Mouse (Mus musculus): Measurements from ENCODE around the gene Npr1. TPM values are rescaled to one million over a fixed set of nuclear protein-coding genes. Genes with fewer than 3 reads are reported as not detected.

The Npr1 gene
- polyA plus RNA-seq, 1 experiment: 16.1 TPM

- DNase-seq (ENCODE audit: low read depth in 1 of 2, low spot score in 2 of 2): no peak
- no peaks in the 10 kb centered on the region for H3K4me1 ChIP-seq (ENCODE audit: control insufficient read depth, insufficient read depth, insufficient read length)
- H3K36me3 ChIP-seq (ENCODE audit: control insufficient read depth, insufficient read depth, low read length): peaks cover 47% of the 10 kb centered on the region
- TF ChIP-seq POLR2A (IDR thresholded peaks at IDR 0.05; ENCODE audit: low read depth, low read length): no peak
- TF ChIP-seq CTCF (IDR thresholded peaks at IDR 0.05; ENCODE audit: extremely low read depth, insufficient read depth, insufficient read length, insufficient replicate concordance): no peak
- no peaks in the 10 kb centered on the region for H3K27me3 ChIP-seq (ENCODE audit: control insufficient read depth, insufficient read depth, low read length)
- 90% methylated on average over 5 of the region's 5 CpGs for WGBS
- H3K4me3 ChIP-seq (ENCODE audit: extremely low read depth, insufficient read depth, insufficient read length): no peak overlapping the region
- H3K27ac ChIP-seq (ENCODE audit: insufficient read depth, low read length): no peak overlapping the region
These were observed 21.3 kb upstream of the Npr1 start for GRCm38 (mm10) chr3:90486998-90487397.

GRCm38 (mm10) chr3:90475831-90476611 is 10.4 kb upstream of the Npr1 start, which contains the start of gene Ilf2:
Gene Ilf2, plus strand, starts transcription at chr3:90476126.
- Histone ChIP-seq H3K27me3 (ENCODE audit: control insufficient read depth, insufficient read depth, low read length) (no peaks in the 10 kb centered on the region), H3K4me3 (ENCODE audit: extremely low read depth, insufficient read depth, insufficient read length) (peak within 1 kb of the TSS; percentile 80), H3K4me1 (ENCODE audit: control insufficient read depth, insufficient read depth, insufficient read length) (no peaks in the 10 kb centered on the region; the same call in 1 of the 2 replicates), H3K27ac (ENCODE audit: insufficient read depth, low read length) (peak within 1 kb of the TSS; percentile 56), H3K36me3 (ENCODE audit: control insufficient read depth, insufficient read depth, low read length) (peaks cover 2% of the 10 kb centered on the region; the same call in 1 of the 2 replicates)
- DNase-seq (ENCODE audit: low read depth in 1 of 2, low spot score in 2 of 2): peak; percentile 91 to 95
- under 1% methylated on average over 45 of the region's 45 CpGs for WGBS
- TF ChIP-seq CTCF (IDR thresholded peaks at IDR 0.05; ENCODE audit: extremely low read depth, insufficient read depth, insufficient read length, insufficient replicate concordance) (peak; percentile 18; the same call in 1 of the 2 replicates), POLR2A (IDR thresholded peaks at IDR 0.05; ENCODE audit: low read depth, low read length) (peak; percentile 35)

DNA sequence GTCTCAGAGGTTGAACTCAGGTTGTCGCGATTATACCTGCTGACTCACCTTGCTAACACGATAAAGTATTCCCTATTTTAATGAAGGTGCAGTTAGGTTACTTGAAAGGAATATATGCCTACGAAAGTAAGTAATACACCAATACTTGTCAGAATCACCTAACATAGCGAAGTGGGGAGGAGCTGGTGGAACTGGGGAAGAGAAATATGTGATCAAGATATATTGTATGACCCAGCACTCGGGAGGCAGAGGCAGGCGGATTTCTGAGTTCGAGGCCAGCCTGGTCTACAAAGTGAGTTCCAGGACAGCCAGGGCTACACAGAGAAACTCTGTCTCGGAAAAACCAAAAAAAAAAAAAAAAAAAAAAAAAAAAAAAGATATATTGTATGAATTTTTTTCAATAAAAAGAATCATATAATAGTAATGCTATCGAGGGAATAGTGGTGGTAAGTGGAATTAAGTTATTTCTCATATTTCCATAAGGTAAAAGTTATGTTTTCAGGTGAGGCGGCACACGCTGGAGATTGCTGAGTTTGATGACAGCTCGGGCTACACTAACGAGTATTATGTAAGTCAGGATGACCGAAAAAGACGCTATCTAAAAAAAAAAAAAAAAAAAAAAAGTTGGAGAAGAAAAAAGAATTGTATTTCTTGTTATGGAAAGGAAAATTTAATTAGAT is 9.6 kb upstream of the Npr1 start:
- DNase-seq (ENCODE audit: low read depth in 1 of 2, low spot score in 2 of 2): no peak
- Histone ChIP-seq H3K27ac (ENCODE audit: insufficient read depth, low read length) (no peak overlapping the region), H3K4me3 (ENCODE audit: extremely low read depth, insufficient read depth, insufficient read length) (0 out of 2 replicates have a peak overlapping the region, but pooled peaks have one; percentile 12), H3K36me3 (ENCODE audit: control insufficient read depth, insufficient read depth, low read length) (no peaks in the 10 kb centered on the region), H3K27me3 (ENCODE audit: control insufficient read depth, insufficient read depth, low read length) (no peaks in the 10 kb centered on the region), H3K4me1 (ENCODE audit: control insufficient read depth, insufficient read depth, insufficient read length) (no peaks in the 10 kb centered on the region; the same call in 1 of the 2 replicates)
- TF ChIP-seq POLR2A (IDR thresholded peaks at IDR 0.05; ENCODE audit: low read depth, low read length) (no peak), CTCF (IDR thresholded peaks at IDR 0.05; ENCODE audit: extremely low read depth, insufficient read depth, insufficient read length, insufficient replicate concordance) (no peak)
- WGBS: 34% methylated on average over 16 of the region's 16 CpGs

DNA sequence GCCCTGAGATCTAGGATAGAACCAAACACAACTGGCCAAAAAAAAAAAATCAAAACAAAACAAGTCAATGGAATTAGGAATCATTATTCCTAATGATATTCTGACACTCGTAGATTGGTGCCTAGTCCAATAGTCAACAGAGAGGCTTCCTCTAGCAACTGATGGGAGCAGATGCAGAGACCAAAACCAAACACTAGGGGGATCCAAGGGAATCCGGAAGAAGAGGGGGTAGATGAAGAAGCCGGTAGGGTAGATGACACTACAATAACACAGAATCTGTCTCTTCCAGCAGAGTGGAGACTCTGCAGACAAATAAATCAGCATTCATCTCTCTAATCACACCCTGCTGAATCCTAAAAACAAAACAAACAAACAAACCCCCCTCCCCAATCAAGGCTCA is 6.5 kb upstream of the Npr1 start:
- DNase-seq (ENCODE audit: low read depth in 1 of 2, low spot score in 2 of 2): peak; percentile 65 to 72
- WGBS: 7% methylated on average over 3 of the region's 3 CpGs
- no peak overlapping the region for H3K4me3 ChIP-seq (ENCODE audit: extremely low read depth, insufficient read depth, insufficient read length)

GRCm38 (mm10) chr3:90467618-90468300 is 2.1 kb upstream of the Npr1 start:
- WGBS: 93% methylated on average over 10 of the region's 10 CpGs
- Histone ChIP-seq H3K27me3 (ENCODE audit: control insufficient read depth, insufficient read depth, low read length) (peaks cover 18% of the 10 kb centered on the region), H3K4me1 (ENCODE audit: control insufficient read depth, insufficient read depth, insufficient read length) (peaks cover 13% of the 10 kb centered on the region; the same call in 1 of the 2 replicates), H3K27ac (ENCODE audit: insufficient read depth, low read length) (no peak overlapping the region), H3K36me3 (ENCODE audit: control insufficient read depth, insufficient read depth, low read length) (no peaks in the 10 kb centered on the region), H3K4me3 (ENCODE audit: extremely low read depth, insufficient read depth, insufficient read length) (no peak overlapping the region)
- no peak for DNase-seq (ENCODE audit: low read depth in 1 of 2, low spot score in 2 of 2)
- TF ChIP-seq POLR2A (IDR thresholded peaks at IDR 0.05; ENCODE audit: low read depth, low read length): no peak
- TF ChIP-seq CTCF (IDR thresholded peaks at IDR 0.05; ENCODE audit: extremely low read depth, insufficient read depth, insufficient read length, insufficient replicate concordance): no peak

More for the DNA sequence above, 6.5 kb upstream of the Npr1 start:
- Histone ChIP-seq H3K36me3 (ENCODE audit: control insufficient read depth, insufficient read depth, low read length) (no peaks in the 10 kb centered on the region), H3K27ac (ENCODE audit: insufficient read depth, low read length) (no peak overlapping the region), H3K27me3 (ENCODE audit: control insufficient read depth, insufficient read depth, low read length) (no peaks in the 10 kb centered on the region), H3K4me1 (ENCODE audit: control insufficient read depth, insufficient read depth, insufficient read length) (no peaks in the 10 kb centered on the region; the same call in 1 of the 2 replicates)
- TF ChIP-seq CTCF (IDR thresholded peaks at IDR 0.05; ENCODE audit: extremely low read depth, insufficient read depth, insufficient read length, insufficient replicate concordance) (peak; percentile 24; the same call in 1 of the 2 replicates), POLR2A (IDR thresholded peaks at IDR 0.05; ENCODE audit: low read depth, low read length) (no peak)

GRCm38 (mm10) chr3:90466311-90466766 is 673 bp upstream of the Npr1 start:
- Histone ChIP-seq H3K27me3 (ENCODE audit: control insufficient read depth, insufficient read depth, low read length) (peaks cover 18% of the 10 kb centered on the region), H3K4me1 (ENCODE audit: control insufficient read depth, insufficient read depth, insufficient read length) (peaks cover 13% of the 10 kb centered on the region; the same call in 1 of the 2 replicates), H3K36me3 (ENCODE audit: control insufficient read depth, insufficient read depth, low read length) (no peaks in the 10 kb centered on the region), H3K4me3 (ENCODE audit: extremely low read depth, insufficient read depth, insufficient read length) (peak overlapping the region; percentile 58; the same call in 1 of the 2 replicates), H3K27ac (ENCODE audit: insufficient read depth, low read length) (no peak overlapping the region)
- WGBS: 2% methylated on average over 15 of the region's 15 CpGs
- DNase-seq (ENCODE audit: low read depth in 1 of 2, low spot score in 2 of 2): no peak
- TF ChIP-seq POLR2A (IDR thresholded peaks at IDR 0.05; ENCODE audit: low read depth, low read length): no peak
- peak; percentile 45; the same call in 1 of the 2 replicates for TF ChIP-seq CTCF (IDR thresholded peaks at IDR 0.05; ENCODE audit: extremely low read depth, insufficient read depth, insufficient read length, insufficient replicate concordance)

All from spleen, adult 2 months (tissue).